Mouse (Mus musculus) adrenal gland, postnatal 14 days (tissue): ENCODE results near the gene Fgd6. TPM values are rescaled to one million over a fixed set of nuclear protein-coding genes. Genes with fewer than 3 reads are reported as not detected.

Experiments
- DNase-seq: peaks from one replicate; pipeline ENCODE4 v3.0.0; 2021; ENCODE audit warnings: mixed read lengths
- total RNA-seq: library from RNA; stranded (reverse); gene quantifications from 2 replicates; pipeline ENCODE4 v1.2.3, GENCODE M21; 2021

Fgd6 gene
- total RNA-seq, 1 experiment from 2014 or later, result 9.2 TPM

GRCm38 (mm10) chr10:94138890-94139482 lies 103.2 kb downstream of the Fgd6 start:
- DNase-seq, result no peak

- DNase-seq, result no peak
Measured at GRCm38 (mm10) chr10:94140227-94140931, 104.6 kb downstream of the Fgd6 start.

GRCm38 (mm10) chr10:94142427-94142826 lies 106.6 kb downstream of the Fgd6 start:
- DNase-seq, result no peak

- DNase-seq, result no peak
Measured at GRCm38 (mm10) chr10:94144581-94144980, 108.8 kb downstream of the Fgd6 start.

- no peak for DNase-seq
Measured at GRCm38 (mm10) chr10:94147391-94147755, 111.6 kb downstream of the Fgd6 start.

- peak; percentile 95 for DNase-seq
Measured at GRCm38 (mm10) chr10:94147756-94148531, 112.1 kb downstream of the Fgd6 start, which contains the start of gene Nr2c1. Gene Nr2c1, plus strand, starts transcription at chr10:94148023.

GRCm38 (mm10) chr10:94151488-94151887 lies 115.7 kb downstream of the Fgd6 start:
- no peak for DNase-seq

- no peak for DNase-seq
Measured at GRCm38 (mm10) chr10:94153841-94154240, 118.0 kb downstream of the Fgd6 start.

GRCm38 (mm10) chr10:94158962-94159361 lies 123.2 kb downstream of the Fgd6 start:
- DNase-seq, result no peak

- no peak for DNase-seq
Measured at GRCm38 (mm10) chr10:94159406-94159805, 123.6 kb downstream of the Fgd6 start.

GRCm38 (mm10) chr10:94161051-94161765 lies 125.4 kb downstream of the Fgd6 start:
- DNase-seq, result no peak

GRCm38 (mm10) chr10:94162031-94162430 lies 126.2 kb downstream of the Fgd6 start:
- DNase-seq, result no peak

GRCm38 (mm10) chr10:94164104-94164845 lies 128.5 kb downstream of the Fgd6 start:
- DNase-seq, result no peak

- no peak for DNase-seq
Measured at GRCm38 (mm10) chr10:94165426-94165825, 129.6 kb downstream of the Fgd6 start.

GRCm38 (mm10) chr10:94167051-94167750 lies 131.4 kb downstream of the Fgd6 start:
- DNase-seq, result no peak

- peak; percentile 19 for DNase-seq
Measured at GRCm38 (mm10) chr10:94171440-94172130, 135.8 kb downstream of the Fgd6 start.

GRCm38 (mm10) chr10:94172137-94172536 lies 136.3 kb downstream of the Fgd6 start:
- DNase-seq, result no peak

GRCm38 (mm10) chr10:94172706-94173105 lies 136.9 kb downstream of the Fgd6 start:
- DNase-seq, result no peak

- peak; percentile 58 for DNase-seq
Measured at GRCm38 (mm10) chr10:94174652-94175051, 138.9 kb downstream of the Fgd6 start.

GRCm38 (mm10) chr10:94183199-94183598 lies 147.4 kb downstream of the Fgd6 start:
- no peak for DNase-seq
